ENCODE assay signal across 9 mouse cellular contexts in the genomic region with DNA sequence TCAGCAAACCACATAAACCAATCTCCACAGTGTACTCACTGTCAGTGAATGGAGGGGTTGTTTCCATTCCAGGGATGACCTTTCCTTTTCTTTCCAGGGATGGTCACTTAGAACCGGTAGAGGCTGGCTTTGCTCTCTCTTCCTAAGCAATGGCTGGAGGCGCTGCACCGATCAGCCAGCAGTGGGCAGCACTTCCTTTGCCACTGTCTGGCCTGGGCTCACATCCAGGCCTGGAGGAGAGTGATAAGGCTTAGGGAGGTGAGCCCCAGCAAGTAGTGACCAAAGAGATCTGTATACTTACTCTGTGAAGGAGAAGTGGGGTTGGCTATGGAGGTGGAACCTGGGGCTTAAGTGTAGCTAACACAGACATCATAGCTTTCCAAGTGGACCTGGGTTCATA. TPM values are rescaled to one million over a fixed set of nuclear protein-coding genes. Genes with fewer than 3 reads are reported as not detected.
DNase-seq lines count a peak whose midpoint lies in the region; ATAC-seq and TF ChIP-seq lines count a peak whose summit lies in the region.
"Had no signal": no experiment of that assay in that cellular context is flagged by ENCODE, and none has a peak within 500 bp of the region (broad histone marks: within the 10 kb centered on the region; RNA-seq: fewer than 3 reads in every experiment).

No protein-coding gene starts in this region.

- ATAC-seq in erythroblast, adult 5-6 weeks (replicated peaks; ENCODE audit: low FRiP score, poor library complexity, severe bottlenecking): peak; percentile 76
- no peak for ATAC-seq in hindbrain, embryonic 12.5 days (ENCODE audit: low FRiP score)

- 18% methylated on average over 3 of the region's 3 CpGs for WGBS in small intestine, adult 2 months
- 27% methylated on average over 3 of the region's 3 CpGs for WGBS in hindbrain, embryonic 12.5 days

- peak; percentile 4 for DNase-seq in kidney, adult 9 months
- DNase-seq in kidney, adult 18-20 months: no peak
- DNase-seq in CH12.LX (ENCODE audit: extremely low read depth) (peak; percentile 20), NIH3T3 (ENCODE audit: low read depth) (peak; percentile 79)
- DNase-seq in spleen, postnatal 36 days (ENCODE audit: low spot score in 2 of 2): no peak

- TF ChIP-seq CTCF in CH12.LX (conservative IDR thresholded peaks at IDR 0.05 in 1 of 2, IDR thresholded peaks at IDR 0.05 in 1 of 2; ENCODE audit: low read depth in 2 of 2, low read length in 2 of 2): peak; percentile 30 to 65; a peak in 2 of 4 replicates
- TF ChIP-seq CTCF in small intestine, adult 2 months (IDR thresholded peaks at IDR 0.05; ENCODE audit: extremely low read depth, insufficient read length, insufficient replicate concordance, low read depth, low read length): peak; percentile 34; the same call in 1 of the 2 replicates

- dilution Hi-C loops in CH12.LX (cut with MboI; ENCODE audit: extremely low pct_ligation_motif_present, extremely low pct_unique_long_range_greater_than_20kb, low sequenced_read_pairs): no loop called here

- H3K4me1 ChIP-seq in CH12.LX (ENCODE audit: control insufficient read depth in 1 of 2, insufficient read depth in 2 of 2): no peaks in the 10 kb centered on the region
- no peaks in the 10 kb centered on the region for H3K4me1 ChIP-seq in small intestine, adult 2 months (ENCODE audit: control insufficient read depth, insufficient read depth, insufficient read length, low read length)
- H3K4me1 ChIP-seq in hindbrain, embryonic 12.5 days: no peaks in the 10 kb centered on the region
- H3K4me1 ChIP-seq: embryonic facial prominence, embryonic 13.5 days had no signal

- no peaks in the 10 kb centered on the region for H3K79me2 ChIP-seq in CH12.LX (replicated peaks; ENCODE audit: control insufficient read depth, extremely low read depth, insufficient read depth, poor library complexity, severe bottlenecking)

- no peak overlapping the region for H3K4me2 ChIP-seq in CH12.LX (ENCODE audit: insufficient read depth, low read depth, poor library complexity, severe bottlenecking)
- no peak overlapping the region for H3K4me2 ChIP-seq in hindbrain, embryonic 12.5 days (replicated peaks)
- H3K4me2 ChIP-seq: embryonic facial prominence, embryonic 13.5 days had no signal

- H3K36me3 ChIP-seq in CH12.LX (replicated peaks in 1 of 2; ENCODE audit: control insufficient read depth in 1 of 2, insufficient read depth in 1 of 2, low read length in 1 of 2): no peaks in the 10 kb centered on the region
- no peaks in the 10 kb centered on the region for H3K36me3 ChIP-seq in small intestine, adult 2 months (ENCODE audit: control insufficient read depth, insufficient read depth, low read length)
- no peaks in the 10 kb centered on the region for H3K36me3 ChIP-seq in hindbrain, embryonic 12.5 days
- H3K36me3 ChIP-seq: embryonic facial prominence, embryonic 13.5 days had no signal

- no peak overlapping the region for H3K9ac ChIP-seq in CH12.LX (ENCODE audit: insufficient read depth, low read depth)
- no peak overlapping the region for H3K9ac ChIP-seq in hindbrain, embryonic 12.5 days
- H3K9ac ChIP-seq: embryonic facial prominence, embryonic 13.5 days had no signal

- in situ Hi-C loops in CH12.LX (cut with MboI; ENCODE audit: low pct_ligation_motif_present, low pct_unique_long_range_greater_than_20kb, low sequenced_read_pairs): no loop called here

- no peak for TF ChIP-seq EP300 in CH12.LX (IDR thresholded peaks at IDR 0.05; ENCODE audit: low read length)

- no peaks in the 10 kb centered on the region for H3K9me3 ChIP-seq in CH12.LX (replicated peaks; ENCODE audit: low read length)
- H3K9me3 ChIP-seq in hindbrain, embryonic 12.5 days (replicated peaks): no peaks in the 10 kb centered on the region
- H3K9me3 ChIP-seq: embryonic facial prominence, embryonic 13.5 days had no signal

- H3K27me3 ChIP-seq in CH12.LX (replicated peaks): peaks cover 71% of the 10 kb centered on the region
- no peaks in the 10 kb centered on the region for H3K27me3 ChIP-seq in small intestine, adult 2 months (ENCODE audit: control insufficient read depth, insufficient read depth, low read length)
- no peaks in the 10 kb centered on the region for H3K27me3 ChIP-seq in hindbrain, embryonic 12.5 days

- no peak overlapping the region for H3K27ac ChIP-seq in CH12.LX (ENCODE audit: insufficient read depth, low read depth)
- H3K27ac ChIP-seq in small intestine, adult 2 months (ENCODE audit: insufficient read depth, low read depth, low read length): no peak overlapping the region
- no peak overlapping the region for H3K27ac ChIP-seq in hindbrain, embryonic 12.5 days
- H3K27ac ChIP-seq: embryonic facial prominence, embryonic 13.5 days had no signal

- H3K4me3 ChIP-seq in CH12.LX (replicated peaks in 1 of 3; ENCODE audit: low read depth in 2 of 3, low read length in 2 of 3, poor library complexity in 1 of 3): no peak overlapping the region
- H3K4me3 ChIP-seq in small intestine, adult 2 months (ENCODE audit: low read depth, low read length): no peak overlapping the region
- H3K4me3 ChIP-seq in hindbrain, embryonic 12.5 days: no peak overlapping the region
- H3K4me3 ChIP-seq: embryonic facial prominence, embryonic 13.5 days had no signal

- no peak for TF ChIP-seq POLR2A in CH12.LX (IDR thresholded peaks at IDR 0.05; ENCODE audit: low read depth, low read length)
- TF ChIP-seq POLR2A in small intestine, adult 2 months (IDR thresholded peaks at IDR 0.05; ENCODE audit: low read depth, low read length): no peak

- TF ChIP-seq RAD21 in CH12.LX (IDR thresholded peaks at IDR 0.05; ENCODE audit: low read depth, low read length): peak; percentile 49

TF ChIP-seq in CH12.LX, 34 proteins besides CTCF, POLR2A, EP300 and RAD21:
- TF ChIP-seq SMC3 (IDR thresholded peaks at IDR 0.05; ENCODE audit: low read depth, low read length) (peak; percentile 51), MXI1 (IDR thresholded peaks at IDR 0.05; ENCODE audit: low read depth, low read length) (no peak)

RNA-seq across cellular contexts. Expression of a gene that starts 12.5 kb away (rescaled TPM):
- total RNA-seq in CH12.LX (2012; rRNA removed): not detected in 2 replicates
- not detected in 2 replicates for total RNA-seq in CH12.LX (2014; rRNA removed)
- not detected in 2 replicates for polyA plus RNA-seq in CH12.LX (2012; ENCODE audit: insufficient read length, low read depth)
- not detected in 2 replicates for total RNA-seq in erythroblast, adult 5-6 weeks (2015; ENCODE audit: low replicate concordance)
- 0.14 TPM in 1 of 2 replicates, not detected in the other for total RNA-seq in erythroblast, adult 5-6 weeks (2017; ENCODE audit: low replicate concordance)
- not detected in 2 replicates for polyA plus RNA-seq in small intestine, adult 2 months (2012; rRNA removed)
- polyA plus RNA-seq in hindbrain, embryonic 12.5 days (2016; fragmentation: Nextera tagmentation; extraction: Ambion mirVana): 0.61 and 0.76 TPM in 2 replicates
- polyA plus RNA-seq: embryonic facial prominence, embryonic 13.5 days had no signal

Comparison
In these comparisons a context has a peak if more than half of its experiments do, and no peak if none do; other contexts are left out.
1. DNase-seq: peak in kidney, adult 9 months (single experiment), CH12.LX (single experiment) and NIH3T3 (single experiment); none in kidney, adult 18-20 months (single experiment) and spleen, postnatal 36 days (0 of 2).